Mouse (Mus musculus) spleen, adult 2 months (tissue): ENCODE measurements at regions not wholly inside any gene's neighbourhood (a gene's known extent, or its start where the extent isn't known, plus 50 kb on each side); places are given as distances from the start of the nearest gene placed in this dataset.

Source experiments
- DNase-seq, 2 experiments: peaks; one replicate each; pipeline versions ENCODE4 v3.0.0 to v3.0.0-alpha.2; 2012 to 2021; ENCODE audit warnings: low spot score in 2 of 2, low read depth in 1 of 2
- H3K27ac ChIP-seq: fragments of 200-500 bp; 2 replicates; pipeline ENCODE4 v1.5.1; 2012; ENCODE audit warnings: low read length, inconsistent platforms; ENCODE audit not compliant: insufficient read depth
- H3K27me3 ChIP-seq: fragments of 200-500 bp; 2 replicates; pipeline ENCODE4 v1.6.1; 2012; ENCODE audit warnings: mild to moderate bottlenecking, moderate library complexity, low read length, inconsistent platforms; ENCODE audit not compliant: control insufficient read depth, insufficient read depth
- H3K36me3 ChIP-seq: fragments of 200-500 bp; 2 replicates; pipeline ENCODE4 v1.6.1; 2012; ENCODE audit warnings: mild to moderate bottlenecking, low read length, inconsistent platforms; ENCODE audit not compliant: control insufficient read depth, insufficient read depth
- H3K4me1 ChIP-seq: fragments of 200-500 bp; 2 replicates; pipeline ENCODE4 v1.6.1; 2011; ENCODE audit warnings: inconsistent platforms; ENCODE audit not compliant: control insufficient read depth, insufficient read depth, insufficient read length
- H3K4me3 ChIP-seq: fragments of 200-500 bp; 2 replicates; pipeline ENCODE4 v1.5.1; 2011; ENCODE audit warnings: mild to moderate bottlenecking, inconsistent platforms; ENCODE audit not compliant: insufficient read depth, insufficient read length; ENCODE audit errors: extremely low read depth
- CTCF ChIP-seq: fragments of 200-500 bp; IDR thresholded peaks from 2 replicates; pipeline ENCODE4 v1.5.1; 2011; ENCODE audit warnings: mild to moderate bottlenecking, inconsistent platforms; ENCODE audit not compliant: insufficient read depth, insufficient read length, insufficient replicate concordance; ENCODE audit errors: extremely low read depth
- POLR2A ChIP-seq: fragments of 200-500 bp; IDR thresholded peaks from 2 replicates; pipeline ENCODE4 v1.6.1; 2011; ENCODE audit warnings: low read depth, low read length, inconsistent platforms
- WGBS: fragments of 180-500 bp; shearing (Covaris S2); methylation state at CpG from one replicate; pipeline ENCODE4 v1.1.7; 2018; 5-methylcytosine and 5-hydroxymethylcytosine counted together

DNA sequence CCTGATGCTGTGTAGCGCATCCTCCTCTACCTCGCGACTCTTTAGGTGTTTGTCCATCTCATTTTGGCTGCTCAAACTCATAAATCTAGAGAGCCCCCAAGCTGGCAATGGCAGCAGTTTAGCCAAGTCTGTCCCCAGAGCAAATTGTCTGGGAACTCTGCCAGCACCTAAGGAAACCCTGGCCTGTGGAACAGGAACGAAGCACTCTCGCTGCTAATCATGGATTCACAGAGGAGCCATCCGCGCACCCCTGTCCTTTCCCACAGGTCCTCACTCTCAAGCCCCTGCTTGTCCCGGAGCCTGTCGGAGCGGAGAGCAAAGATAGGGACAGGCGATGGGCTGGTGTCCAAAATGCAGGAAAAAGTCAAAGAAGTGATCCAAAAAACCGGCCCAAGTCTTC, 138.3 kb upstream of the Frmd6 start:
- Histone ChIP-seq H3K27me3 (no peaks in the 10 kb centered on the region), H3K27ac (no peak overlapping the region), H3K36me3 (no peaks in the 10 kb centered on the region), H3K4me1 (no peaks in the 10 kb centered on the region), H3K4me3 (no peak overlapping the region)
- DNase-seq, result no peak
- 87% methylated on average over 12 of the region's 12 CpGs for WGBS
- TF ChIP-seq CTCF (no peak), POLR2A (no peak)

DNA sequence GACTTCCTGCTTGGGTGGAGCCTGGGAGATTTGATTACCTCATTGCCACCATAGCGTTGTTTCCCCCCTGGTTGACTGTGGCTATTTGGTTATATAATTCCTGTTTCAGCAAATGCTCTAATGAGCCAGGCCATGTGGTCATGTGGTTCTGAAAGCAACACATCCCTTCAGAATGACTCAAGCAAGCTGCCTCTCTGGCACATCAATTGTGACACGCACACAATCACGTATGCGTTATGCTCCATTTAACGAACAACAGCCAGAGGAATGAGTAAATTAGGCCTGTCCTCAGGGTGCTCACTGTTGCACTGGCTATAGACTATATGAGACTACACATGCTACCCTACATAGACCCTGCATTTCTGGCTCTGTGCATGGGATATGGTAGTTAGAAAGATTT, 130.2 kb upstream of the Frmd6 start:
- 66% methylated on average over 5 of the region's 5 CpGs for WGBS
- DNase-seq, result no peak
- Histone ChIP-seq H3K36me3 (no peaks in the 10 kb centered on the region), H3K27me3 (no peaks in the 10 kb centered on the region), H3K27ac (no peak overlapping the region), H3K4me3 (no peak overlapping the region), H3K4me1 (no peaks in the 10 kb centered on the region)
- TF ChIP-seq CTCF (no peak), POLR2A (no peak)

DNA sequence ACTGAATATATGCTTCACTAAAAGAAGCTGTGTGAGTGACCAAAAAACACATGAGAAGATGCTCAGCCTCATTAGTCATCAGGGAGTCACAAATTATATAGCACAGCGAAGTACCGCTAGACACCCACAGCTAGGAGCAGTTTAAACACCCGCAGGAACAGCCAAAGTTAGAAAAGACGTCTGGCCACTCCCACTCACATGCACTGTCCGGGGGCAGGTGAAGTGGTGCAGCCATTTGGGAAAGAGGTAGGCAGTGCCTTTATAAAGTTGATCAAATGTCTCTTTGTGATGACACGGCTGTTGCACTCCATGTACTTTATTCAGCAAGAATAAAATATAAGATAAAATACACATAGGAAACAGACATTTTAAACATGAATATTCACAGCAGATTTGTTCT, 129.1 kb upstream of the Frmd6 start:
- no peaks in the 10 kb centered on the region for H3K4me1 ChIP-seq
- no peak for DNase-seq
- no peak for TF ChIP-seq CTCF
- no peak overlapping the region for H3K4me3 ChIP-seq
- no peaks in the 10 kb centered on the region for H3K36me3 ChIP-seq
- no peaks in the 10 kb centered on the region for H3K27me3 ChIP-seq
- 74% methylated on average over 6 of the region's 6 CpGs for WGBS
- no peak overlapping the region for H3K27ac ChIP-seq

DNA sequence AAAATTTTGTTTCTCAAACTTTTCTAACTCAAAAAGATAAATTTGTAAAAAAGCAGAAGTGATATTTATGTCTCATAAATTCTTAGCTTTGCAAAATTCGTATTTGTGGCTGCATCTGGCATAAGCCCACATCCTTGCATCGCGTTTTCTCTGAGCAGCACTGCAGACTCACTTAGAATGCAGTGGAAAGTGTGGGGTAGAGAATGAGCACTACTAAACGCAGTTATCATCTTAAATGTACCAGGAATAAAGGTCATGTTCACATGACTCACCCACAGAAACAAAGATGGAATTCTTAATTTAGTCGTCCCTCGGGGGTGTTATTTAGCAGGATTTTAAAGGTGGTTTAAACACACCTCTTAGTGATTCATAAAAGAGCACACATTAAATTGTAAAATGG, 126.8 kb upstream of the Frmd6 start:
- Histone ChIP-seq H3K4me1 (no peaks in the 10 kb centered on the region), H3K27me3 (no peaks in the 10 kb centered on the region), H3K36me3 (no peaks in the 10 kb centered on the region), H3K27ac (no peak overlapping the region), H3K4me3 (no peak overlapping the region)
- no peak for DNase-seq
- TF ChIP-seq POLR2A (no peak), CTCF (no peak)
- WGBS, result 17% methylated on average over 6 of the region's 6 CpGs

DNA sequence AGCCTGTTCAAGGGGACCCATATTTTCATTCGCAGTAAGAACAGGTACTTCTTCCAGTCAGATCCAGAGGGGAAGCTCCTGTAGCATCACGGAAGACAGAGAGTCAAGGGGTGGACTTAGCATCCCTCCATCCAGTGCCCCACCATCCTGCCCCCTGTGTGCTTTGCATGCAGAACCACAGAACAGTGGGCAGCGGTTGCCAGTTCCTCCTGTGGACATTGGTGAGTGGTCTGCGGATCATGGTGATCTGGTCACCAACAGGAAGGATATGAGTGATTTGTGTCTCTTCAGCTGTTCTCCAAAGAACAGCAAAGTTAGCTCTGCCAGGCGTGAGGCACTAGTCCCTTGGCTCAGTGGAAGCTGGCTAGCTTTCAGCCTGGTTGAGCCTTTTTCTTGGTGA, 122.8 kb upstream of the Frmd6 start:
- Histone ChIP-seq H3K36me3 (no peaks in the 10 kb centered on the region), H3K4me3 (no peak overlapping the region), H3K4me1 (peaks cover 4% of the 10 kb centered on the region; the same call in 1 of the 2 replicates), H3K27ac (no peak overlapping the region), H3K27me3 (no peaks in the 10 kb centered on the region)
- DNase-seq, result no peak
- TF ChIP-seq CTCF, result no peak
- TF ChIP-seq POLR2A, result no peak
- WGBS, result 82% methylated on average over 5 of the region's 5 CpGs

DNA sequence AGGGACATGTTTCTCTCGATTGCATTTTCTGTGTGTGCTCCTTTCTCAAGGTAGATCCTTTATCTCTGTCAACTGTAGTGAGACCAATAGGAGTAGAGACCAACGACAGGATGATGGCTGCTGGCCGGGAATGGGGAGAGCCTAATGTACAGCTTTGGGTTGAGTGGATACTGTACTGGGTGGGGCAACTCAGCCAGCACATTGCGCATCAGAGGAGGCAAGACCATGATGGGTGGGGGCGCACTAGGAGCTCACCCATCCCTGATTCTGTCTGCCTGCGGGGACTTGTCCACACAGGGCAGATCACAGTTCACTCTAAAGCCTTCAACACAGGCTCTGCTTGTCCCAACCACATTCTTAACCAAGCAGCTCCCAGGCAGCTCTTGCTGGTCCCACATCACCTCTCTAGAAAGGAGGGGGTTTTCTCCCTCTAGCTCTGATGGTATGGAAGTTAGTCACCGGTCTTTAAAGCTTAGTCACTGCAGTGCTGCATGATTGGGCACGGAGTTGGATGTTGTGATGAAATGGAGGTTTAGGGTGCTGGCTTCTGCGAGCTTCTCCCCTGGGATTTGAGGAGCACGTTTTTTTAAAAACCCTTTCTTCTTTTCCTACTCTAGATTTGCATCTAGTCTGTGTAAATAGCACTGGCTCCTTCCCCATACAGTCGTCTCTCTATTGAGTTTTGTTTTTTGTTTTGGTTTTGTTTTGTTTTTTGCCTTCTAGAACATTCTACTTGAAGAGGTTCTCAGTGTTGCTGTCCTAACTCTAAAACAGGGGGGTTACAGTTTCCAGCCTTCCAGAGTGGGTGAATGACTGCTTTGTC, 118.3 kb upstream of the Frmd6 start:
- H3K4me3 ChIP-seq, result no peak overlapping the region
- peaks cover 7% of the 10 kb centered on the region; the same call in 1 of the 2 replicates for H3K4me1 ChIP-seq
- 67% methylated on average over 11 of the region's 11 CpGs for WGBS
- TF ChIP-seq POLR2A (no peak), CTCF (no peak)
- DNase-seq, result no peak
- no peak overlapping the region for H3K27ac ChIP-seq
- H3K27me3 ChIP-seq, result no peaks in the 10 kb centered on the region
- H3K36me3 ChIP-seq, result no peaks in the 10 kb centered on the region

DNA sequence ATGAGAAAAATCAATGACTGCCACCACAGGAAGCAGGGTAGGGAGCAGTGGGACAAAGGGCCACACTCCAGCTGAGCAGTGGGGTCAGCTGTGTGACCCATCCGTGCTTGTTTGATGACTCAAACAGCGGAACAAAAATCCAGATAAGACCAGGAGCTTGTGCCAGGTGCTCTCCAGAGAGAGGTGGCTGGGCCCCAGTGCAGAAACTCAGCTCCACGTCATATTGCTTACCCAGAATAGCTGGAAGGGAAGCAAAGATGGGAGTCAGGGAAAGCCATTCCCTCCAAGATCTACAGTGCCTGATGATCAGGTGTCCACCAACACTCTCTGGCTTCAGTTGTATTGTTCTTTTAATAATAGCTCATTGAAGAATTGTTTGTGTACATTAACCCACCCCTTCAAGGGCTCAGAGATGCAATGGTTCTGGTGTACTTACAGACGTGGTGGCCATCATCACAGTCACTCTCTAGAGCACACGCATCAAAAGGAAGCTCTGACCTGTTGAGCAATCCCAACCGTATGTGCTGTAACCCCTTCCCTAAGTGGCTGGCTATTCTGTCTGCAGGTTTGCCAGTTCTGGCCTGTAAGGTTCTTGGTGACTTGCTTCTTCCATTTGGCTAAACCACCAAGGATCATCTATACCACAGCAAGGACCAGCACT, 117.6 kb upstream of the Frmd6 start:
- Histone ChIP-seq H3K4me3 (no peak overlapping the region), H3K4me1 (peaks cover 7% of the 10 kb centered on the region; the same call in 1 of the 2 replicates), H3K36me3 (no peaks in the 10 kb centered on the region), H3K27ac (no peak overlapping the region), H3K27me3 (no peaks in the 10 kb centered on the region)
- no peak for TF ChIP-seq CTCF
- no peak for TF ChIP-seq POLR2A
- no peak for DNase-seq
- 69% methylated on average over 6 of the region's 6 CpGs for WGBS
